Mouse (Mus musculus): ENCODE data around the gene Vtcn1.

Gene Vtcn1

DNA sequence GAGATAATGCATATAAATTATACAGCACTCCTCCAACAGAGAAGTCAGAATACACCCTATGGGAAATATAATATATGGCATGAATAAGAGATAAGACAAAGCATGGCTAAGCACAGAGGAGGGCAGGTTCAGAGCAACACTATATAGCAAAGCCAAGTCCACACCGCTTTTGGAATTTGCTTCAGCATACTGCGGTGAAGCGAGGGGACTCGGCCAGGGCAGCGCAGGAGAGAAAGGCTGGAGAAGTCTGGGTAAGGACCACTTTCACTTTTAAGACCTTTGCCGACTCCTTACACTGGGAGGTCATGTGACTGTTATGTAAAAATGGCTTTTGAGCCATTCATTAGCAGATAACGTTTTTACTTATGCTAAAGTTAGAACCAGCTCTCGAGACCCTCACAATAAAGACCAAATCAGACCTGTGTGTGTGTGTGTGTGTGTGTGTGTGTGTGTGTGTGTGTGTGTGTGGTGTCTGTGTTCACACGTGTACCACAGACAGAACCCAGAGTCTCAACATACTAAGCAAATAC lies 95.4 kb downstream of the Vtcn1 start:
- DNase-seq (ENCODE audit: low read depth): peak; percentile 73

DNA sequence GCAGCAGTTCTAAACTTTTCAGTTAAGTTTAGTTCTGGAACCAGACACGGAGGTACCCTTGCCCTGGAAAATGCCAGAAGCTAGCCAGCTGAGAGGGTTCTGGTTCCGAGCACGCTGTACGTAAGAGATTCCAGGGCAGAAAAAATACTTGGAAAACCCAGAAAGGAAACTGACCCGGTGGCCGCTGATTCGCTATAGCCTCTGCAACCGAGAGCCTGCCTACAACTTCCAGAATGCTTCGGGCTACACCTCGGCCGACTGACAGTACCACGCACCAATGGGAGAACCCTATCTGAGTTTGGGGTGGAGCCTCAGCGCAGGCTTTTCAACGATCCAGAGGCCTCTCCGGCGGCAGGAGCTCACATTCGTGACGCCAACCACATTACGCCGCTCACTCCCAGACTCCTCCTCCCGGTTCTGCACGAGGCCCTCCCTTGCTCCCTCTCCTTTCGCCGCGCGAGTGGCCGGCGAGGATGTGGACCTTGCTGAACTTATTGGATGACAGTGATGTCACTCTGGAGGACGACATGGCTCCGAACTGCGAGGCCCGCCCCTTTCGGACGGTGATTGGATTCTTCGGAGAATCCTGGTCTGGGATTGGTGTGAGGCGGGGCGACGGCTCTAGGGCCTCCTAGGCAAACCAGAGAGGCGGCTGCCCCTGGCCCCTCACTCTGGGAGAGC lies 96.7 kb downstream of the Vtcn1 start, which contains the start of gene Trim45:
Gene Trim45 (plus strand): TSS at position 378 of the 681 bp plus-strand sequence.
- DNase-seq (ENCODE audit: low read depth): peak; percentile 100

- no peak for DNase-seq (ENCODE audit: low read depth)
These were observed 97.5 kb downstream of the Vtcn1 start for GRCm38 (mm10) chr3:100922506-100923375.

GRCm38 (mm10) chr3:100924065-100924732 lies 98.9 kb downstream of the Vtcn1 start:
- no peak for DNase-seq (ENCODE audit: low read depth)

GRCm38 (mm10) chr3:100925176-100925575 lies 99.9 kb downstream of the Vtcn1 start:
- DNase-seq (ENCODE audit: low read depth): no peak

DNA sequence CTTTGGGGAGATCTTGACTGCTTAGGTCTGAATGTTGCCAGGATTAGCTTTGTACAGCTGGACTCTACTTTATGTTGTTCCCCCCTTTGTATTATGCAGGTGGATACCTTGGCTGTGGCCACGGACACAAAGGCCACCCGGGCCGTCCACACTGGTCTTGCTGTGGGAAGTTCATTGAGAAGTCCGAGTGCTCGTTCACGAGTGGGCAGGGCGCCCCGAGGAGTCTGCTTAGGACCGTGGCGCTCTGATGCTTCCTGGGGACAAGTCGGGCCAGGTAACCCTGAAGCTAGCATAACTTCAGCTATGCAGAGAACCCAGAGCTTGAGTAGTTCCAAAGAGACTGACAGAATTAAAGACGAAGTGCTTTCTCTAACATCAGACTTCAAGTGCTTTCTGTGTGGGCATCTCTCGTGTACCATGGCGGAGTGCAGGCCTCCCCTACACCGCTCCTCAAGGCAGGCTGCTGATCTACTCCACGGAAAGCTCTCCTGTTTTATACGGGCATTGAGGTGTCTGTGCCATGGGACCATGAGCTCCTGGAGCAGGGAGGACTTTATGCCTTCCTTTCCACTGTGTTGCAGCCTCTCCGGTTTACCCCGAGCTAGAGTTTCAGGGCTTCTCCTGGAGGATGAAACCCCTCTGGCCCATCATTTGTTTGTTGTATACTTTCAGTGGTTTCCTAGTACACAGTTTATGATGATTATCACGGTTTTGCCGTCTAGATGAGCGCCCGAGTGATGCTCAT lies 106.2 kb downstream of the Vtcn1 start:
- no peak for DNase-seq (ENCODE audit: low read depth)

DNA sequence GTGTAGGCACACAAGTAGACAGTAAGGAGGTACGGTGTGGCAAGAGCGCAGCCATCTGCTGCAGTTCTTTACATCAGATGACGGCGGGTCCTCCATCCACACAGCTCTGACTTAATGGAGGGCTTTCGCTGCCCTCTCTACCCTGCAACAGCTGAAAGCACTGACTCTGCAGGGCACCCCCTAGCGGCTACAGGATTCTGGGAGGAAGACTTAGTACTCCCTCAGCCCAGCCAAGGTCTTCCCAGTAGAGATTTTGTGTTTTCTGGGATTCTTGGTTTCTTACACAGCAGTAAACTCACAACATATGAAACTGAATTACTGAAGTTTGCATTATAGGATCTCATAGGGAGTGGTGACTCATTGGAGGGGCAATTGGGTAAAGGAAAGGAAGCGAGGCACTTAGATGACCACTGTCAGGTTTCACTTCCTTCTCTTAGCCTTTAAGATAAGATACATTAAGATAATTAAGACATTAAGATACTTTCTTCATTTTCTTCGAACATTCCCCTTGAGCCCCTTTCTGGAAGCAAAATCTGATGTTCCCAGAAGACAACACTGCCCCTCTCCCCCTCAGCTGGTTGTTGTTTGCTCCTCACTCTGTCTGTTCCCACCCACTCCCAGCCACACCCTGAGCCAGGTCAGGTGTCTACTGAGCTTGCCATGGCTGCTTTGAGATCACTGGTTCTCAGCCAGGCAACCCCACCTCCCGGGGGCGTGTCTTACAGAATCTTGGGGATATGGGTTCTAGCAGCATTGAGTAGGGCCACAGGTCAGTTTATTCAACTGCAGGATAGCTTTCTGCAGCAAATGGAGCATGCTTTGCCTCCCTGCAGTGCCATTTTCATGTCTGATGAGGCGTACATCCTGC lies 107.1 kb downstream of the Vtcn1 start:
- DNase-seq (ENCODE audit: low read depth): peak; percentile 51

DNA sequence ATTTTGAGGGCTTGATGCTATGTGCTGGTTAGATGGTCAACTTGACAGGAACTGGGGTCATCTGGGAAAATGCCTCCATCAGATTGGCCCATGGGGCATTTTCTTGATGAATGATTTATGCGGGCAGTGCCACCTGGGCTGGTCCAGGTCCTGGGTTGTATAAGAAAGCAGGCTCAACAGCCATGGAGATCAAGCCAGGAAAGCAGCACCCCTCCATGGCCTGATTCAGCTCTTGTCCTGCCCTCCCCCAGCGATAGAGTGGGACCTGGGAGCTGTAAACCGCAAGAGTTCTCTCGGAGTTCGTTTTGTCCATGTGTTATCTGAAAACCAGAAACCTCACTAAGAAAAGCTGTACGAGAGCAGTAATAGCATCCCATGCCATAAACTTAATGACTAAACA lies 110.3 kb downstream of the Vtcn1 start:
- DNase-seq (ENCODE audit: low read depth): no peak

- no peak for DNase-seq (ENCODE audit: low read depth)
These were observed 110.9 kb downstream of the Vtcn1 start for GRCm38 (mm10) chr3:100936201-100936600.

GRCm38 (mm10) chr3:100938211-100938610 lies 113.0 kb downstream of the Vtcn1 start:
- DNase-seq (ENCODE audit: low read depth): no peak

GRCm38 (mm10) chr3:100940496-100941037 lies 115.3 kb downstream of the Vtcn1 start:
- DNase-seq (ENCODE audit: low read depth): no peak
